Mouse (Mus musculus) stomach, embryonic 16.5 days (tissue): ENCODE data around the gene Dnajb11. TPM values are rescaled to one million over a fixed set of nuclear protein-coding genes. Genes with fewer than 3 reads are reported as not detected.

Source experiments
- ATAC-seq: fragments of 200-750 bp; cut with Nextera tagmentation; 2 replicates; pipeline ENCODE4 v1.8.0; 2017; ENCODE audit warnings: moderate number of reproducible peaks, moderate TSS enrichment; ENCODE audit not compliant: insufficient read depth, low FRiP score
- H3K27ac ChIP-seq: fragments of 300-500 bp; sonication (generic); 2 replicates; pipeline ENCODE4 v1.5.1; 2014; ENCODE audit warnings: low read length
- H3K27me3 ChIP-seq: fragments of 300-500 bp; sonication (generic); 2 replicates; pipeline ENCODE4 v1.6.1; 2014; ENCODE audit warnings: low read length, control low read depth, mixed read lengths; ENCODE audit not compliant: control insufficient read depth, insufficient read depth
- H3K36me3 ChIP-seq: fragments of 300-500 bp; sonication (generic); 2 replicates; pipeline ENCODE4 v1.6.1; 2014; ENCODE audit warnings: low read length; ENCODE audit not compliant: control insufficient read depth, insufficient read depth
- H3K4me1 ChIP-seq: fragments of 300-500 bp; sonication (generic); 2 replicates; pipeline ENCODE4 v1.6.1; 2014; ENCODE audit warnings: low read length, control low read depth, mixed read lengths; ENCODE audit not compliant: control insufficient read depth, insufficient read depth
- H3K4me2 ChIP-seq: fragments of 300-500 bp; sonication (generic); 2 replicates; pipeline ENCODE4 v1.6.1; 2014; ENCODE audit warnings: low read depth, low read length, mixed read lengths
- H3K4me3 ChIP-seq: fragments of 300-500 bp; sonication (generic); replicated peaks from 2 replicates; pipeline ENCODE4 v1.5.1; 2014; ENCODE audit warnings: mild to moderate bottlenecking, low read length
- H3K9ac ChIP-seq: fragments of 300-500 bp; sonication (generic); 2 replicates; pipeline ENCODE4 v1.6.1; 2014; ENCODE audit warnings: low read length
- H3K9me3 ChIP-seq: fragments of 300-500 bp; sonication (generic); replicated peaks from 2 replicates; pipeline ENCODE4 v1.6.1; 2016; ENCODE audit warnings: low read length, control low read depth; ENCODE audit not compliant: control insufficient read depth
- WGBS: fragments of 180-500 bp; shearing (Covaris S2); extraction: QIAGEN DNeasy Blood & Tissue Kit; methylation state at CpG from one replicate; pipeline ENCODE4 v1.1.7; 2014; 5-methylcytosine and 5-hydroxymethylcytosine counted together
- polyA plus RNA-seq: library from polyadenylated mRNA; unstranded; fragments of >200 nt; fragmentation: Nextera tagmentation; extraction: Ambion mirVana; gene quantifications from 2 replicates; pipeline ENCODE4 v1.2.1, GENCODE M21; 2015

Dnajb11 gene
- 99.9 and 109 TPM in 2 replicates for polyA plus RNA-seq

DNA sequence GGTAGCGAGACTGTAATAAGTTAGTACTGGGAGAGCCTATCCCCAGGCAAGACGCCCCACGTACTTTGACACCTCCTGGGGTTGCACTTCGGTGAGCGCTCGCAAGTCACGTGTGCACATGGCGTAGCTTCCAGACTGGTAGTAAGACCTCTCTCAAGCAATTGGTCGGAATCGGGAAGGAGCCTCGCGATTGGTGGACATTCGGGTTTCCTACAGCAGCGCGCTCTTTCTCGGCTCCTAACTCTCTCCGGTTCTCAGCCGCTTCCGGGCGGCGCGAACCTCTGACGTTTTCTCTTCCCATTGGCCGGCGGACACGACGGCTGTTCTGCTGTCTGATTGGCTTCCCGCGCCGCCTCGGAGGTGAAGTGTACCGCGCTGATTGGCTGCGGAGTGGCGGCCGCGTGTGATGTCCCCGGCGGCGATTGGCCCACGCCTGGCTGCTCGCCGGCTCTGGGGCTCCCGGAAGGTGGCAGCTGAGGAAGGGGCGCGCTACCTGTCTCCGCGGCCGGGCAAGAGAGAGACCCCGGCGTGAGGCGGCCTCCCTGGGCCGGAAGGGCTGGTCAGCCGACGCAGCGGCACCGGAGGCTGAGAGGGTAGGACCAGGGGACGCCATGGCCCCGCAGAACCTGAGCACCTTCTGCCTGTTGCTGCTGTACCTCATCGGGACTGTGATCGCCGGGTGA lies at the start of gene Dnajb11, which contains the start of gene Tbccd1:
TSS of gene Dnajb11 (plus strand) at position 415 of the 683 bp plus-strand sequence.
TSS of gene Tbccd1 (minus strand) at position 239 of the 683 bp plus-strand sequence.
- WGBS: under 1% methylated on average over 62 of the region's 62 CpGs
- H3K4me2 ChIP-seq: peak within 1 kb of the TSS; percentile 88
- peak; percentile 99 for ATAC-seq

DNA sequence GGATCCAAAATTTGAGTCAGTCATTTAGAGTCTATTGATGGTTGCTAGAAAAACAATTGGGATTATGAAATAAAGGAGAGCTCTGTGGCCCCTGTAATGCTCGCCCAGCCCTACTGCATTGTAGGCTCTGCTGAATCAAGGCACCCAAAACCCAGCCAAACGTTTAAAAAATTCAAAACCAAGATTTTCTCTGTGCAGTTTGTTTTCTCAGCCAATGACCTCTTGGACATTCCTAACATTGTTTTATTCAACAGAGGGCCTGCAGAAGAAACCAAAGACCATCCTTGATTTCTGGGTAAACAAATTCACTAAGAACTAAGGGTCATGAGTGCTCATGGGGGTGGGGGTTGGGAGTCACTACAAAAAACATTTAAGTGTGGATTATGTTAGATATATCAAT lies 46.2 kb upstream of the Dnajb11 start, which contains the start of gene Crygs:
TSS of gene Crygs (minus strand) at position 101 of the 400 bp plus-strand sequence.
- H3K4me2 ChIP-seq: no peak within 1 kb of the TSS
- H3K36me3 ChIP-seq: no peaks in the 10 kb centered on the region
- H3K4me1 ChIP-seq: no peaks in the 10 kb centered on the region
- no peak within 1 kb of the TSS for H3K27ac ChIP-seq
- H3K27me3 ChIP-seq: no peaks in the 10 kb centered on the region
- no peaks in the 10 kb centered on the region for H3K9me3 ChIP-seq
- H3K4me3 ChIP-seq: no peak within 1 kb of the TSS
- 42% methylated on average over 2 of the region's 2 CpGs for WGBS
- H3K9ac ChIP-seq: no peak within 1 kb of the TSS
- no peak for ATAC-seq

More for the DNA sequence above, at the start of gene Dnajb11, which contains the start of gene Tbccd1:
- Histone ChIP-seq H3K4me1 (peaks cover 10% of the 10 kb centered on the region), H3K9me3 (no peaks in the 10 kb centered on the region), H3K36me3 (no peaks in the 10 kb centered on the region), H3K4me3 (peak within 1 kb of the TSS; percentile 97), H3K9ac (peak within 1 kb of the TSS; percentile 94), H3K27ac (peak within 1 kb of the TSS; percentile 86), H3K27me3 (no peaks in the 10 kb centered on the region)

- ATAC-seq: no peak
- WGBS: 48% methylated on average over 8 of the region's 8 CpGs
- Histone ChIP-seq H3K36me3 (0 out of 2 replicates have a peak, but pooled peaks cover 3% of the 10 kb centered on the region), H3K27me3 (no peaks in the 10 kb centered on the region), H3K4me3 (no peak overlapping the region), H3K9ac (no peak overlapping the region), H3K27ac (no peak overlapping the region), H3K4me1 (no peaks in the 10 kb centered on the region), H3K9me3 (no peaks in the 10 kb centered on the region), H3K4me2 (no peak overlapping the region)
Observed at GRCm38 (mm10) chr16:22820731-22821130, 36.9 kb upstream of the Dnajb11 start.

DNA sequence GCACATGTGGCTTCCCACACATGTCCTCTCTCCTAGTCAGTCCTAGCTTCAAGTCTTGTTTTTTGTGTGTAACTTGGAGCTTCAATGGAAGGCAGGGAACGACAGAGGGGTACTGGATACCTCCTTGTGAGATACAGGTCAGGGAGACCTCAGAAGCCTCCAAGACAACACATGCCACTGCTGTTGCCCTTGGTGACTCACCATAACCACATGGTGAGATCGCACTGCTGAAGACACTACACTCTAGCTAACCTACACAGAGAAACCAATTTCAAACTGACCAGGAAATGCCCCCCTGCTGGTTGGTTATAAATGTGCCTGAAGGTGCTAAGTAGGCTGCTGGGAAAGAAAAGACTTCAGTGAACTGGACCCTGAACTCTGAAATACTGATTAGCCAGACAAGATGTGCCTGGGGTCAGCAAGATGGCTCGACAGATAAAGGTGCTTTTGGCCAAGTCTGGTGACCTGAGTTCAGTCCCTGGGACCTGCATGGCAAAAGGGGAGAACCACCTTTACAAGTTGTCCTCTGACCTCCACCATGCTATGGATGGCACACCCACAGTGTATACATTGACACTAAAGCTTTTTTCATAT lies 24.6 kb upstream of the Dnajb11 start:
- Histone ChIP-seq H3K9me3 (no peaks in the 10 kb centered on the region), H3K9ac (no peak overlapping the region), H3K27me3 (no peaks in the 10 kb centered on the region), H3K4me1 (no peaks in the 10 kb centered on the region), H3K36me3 (peaks cover 11% of the 10 kb centered on the region; the same call in 1 of the 2 replicates), H3K27ac (no peak overlapping the region), H3K4me3 (no peak overlapping the region), H3K4me2 (no peak overlapping the region)
- ATAC-seq: no peak
- 92% methylated on average over 3 of the region's 3 CpGs for WGBS

- 0 out of 2 replicates have a peak, but pooled peaks cover 5% of the 10 kb centered on the region for H3K36me3 ChIP-seq
- no peaks in the 10 kb centered on the region for H3K9me3 ChIP-seq
- no peak overlapping the region for H3K9ac ChIP-seq
- no peaks in the 10 kb centered on the region for H3K27me3 ChIP-seq
- H3K4me1 ChIP-seq: 0 out of 2 replicates have a peak, but pooled peaks cover 6% of the 10 kb centered on the region
- H3K4me3 ChIP-seq: no peak overlapping the region
- WGBS: 87% methylated on average over 3 of the region's 3 CpGs
- no peak overlapping the region for H3K4me2 ChIP-seq
- no peak overlapping the region for H3K27ac ChIP-seq
- ATAC-seq: no peak
Observed at GRCm38 (mm10) chr16:22839146-22839857, 18.3 kb upstream of the Dnajb11 start.

DNA sequence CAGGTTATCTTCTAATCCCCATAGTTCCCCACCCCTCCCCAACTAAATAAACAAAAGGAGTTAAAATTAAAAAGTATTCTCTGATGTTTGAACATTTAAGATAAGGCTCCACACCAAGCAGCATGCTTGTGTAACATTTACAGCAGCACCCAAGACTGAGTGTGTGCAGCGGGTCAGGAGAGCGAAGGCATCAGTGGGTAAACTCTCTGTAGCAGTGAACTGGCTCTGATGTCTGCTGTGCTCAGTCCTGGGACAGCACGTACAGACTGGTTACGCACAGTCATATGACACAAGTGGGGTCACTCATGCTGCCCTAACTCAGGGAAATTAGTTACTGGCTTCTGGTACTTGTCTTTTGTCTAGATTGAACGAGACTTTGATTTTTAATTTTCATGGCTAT lies 14.8 kb upstream of the Dnajb11 start:
- peak; percentile 81; the same call in 1 of the 2 replicates for ATAC-seq
- no peaks in the 10 kb centered on the region for H3K27me3 ChIP-seq
- 0 out of 2 replicates have a peak, but pooled peaks cover 2% of the 10 kb centered on the region for H3K36me3 ChIP-seq
- H3K27ac ChIP-seq: no peak overlapping the region
- peaks cover 17% of the 10 kb centered on the region; the same call in 1 of the 2 replicates for H3K4me1 ChIP-seq
- 74% methylated on average over 5 of the region's 5 CpGs for WGBS
- no peak overlapping the region for H3K4me2 ChIP-seq
- H3K9me3 ChIP-seq: no peaks in the 10 kb centered on the region
- H3K4me3 ChIP-seq: no peak overlapping the region
- H3K9ac ChIP-seq: no peak overlapping the region

- H3K4me2 ChIP-seq: peak overlapping the region; percentile 95
- peak overlapping the region; percentile 82 for H3K9ac ChIP-seq
- H3K36me3 ChIP-seq: no peaks in the 10 kb centered on the region
- H3K27ac ChIP-seq: peak overlapping the region; percentile 31
- peak overlapping the region; percentile 58 for H3K4me3 ChIP-seq
- WGBS: 6% methylated on average over 26 of the region's 26 CpGs
- no peaks in the 10 kb centered on the region for H3K9me3 ChIP-seq
- ATAC-seq: peak; percentile 87
- peaks cover 17% of the 10 kb centered on the region; the same call in 1 of the 2 replicates for H3K4me1 ChIP-seq
- H3K27me3 ChIP-seq: no peaks in the 10 kb centered on the region
Observed at GRCm38 (mm10) chr16:22844061-22844801, 13.4 kb upstream of the Dnajb11 start.

DNA sequence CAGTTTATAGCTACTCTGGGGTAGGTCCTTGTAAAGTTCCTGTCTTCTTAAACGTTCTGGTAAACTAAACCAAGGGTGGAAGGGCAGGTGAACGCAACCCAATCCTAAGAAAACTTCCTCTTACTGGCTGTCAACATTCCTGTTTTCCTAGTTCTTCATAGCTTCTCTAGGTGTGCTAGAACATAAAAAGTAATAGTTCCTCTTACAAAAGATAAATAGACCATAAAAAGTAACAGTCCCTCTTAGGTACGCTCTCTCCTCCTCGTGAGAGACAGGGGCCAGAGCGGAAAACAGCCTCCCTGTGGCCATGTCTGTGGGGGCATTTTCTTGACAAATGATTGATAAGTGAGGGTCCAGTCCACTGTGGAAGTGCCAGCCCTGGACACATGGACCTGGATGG lies 12.8 kb upstream of the Dnajb11 start:
- no peak for ATAC-seq
- Histone ChIP-seq H3K9ac (peak overlapping the region; percentile 82), H3K4me2 (peak overlapping the region; percentile 95), H3K27me3 (no peaks in the 10 kb centered on the region), H3K4me3 (peak overlapping the region; percentile 58), H3K4me1 (peaks cover 17% of the 10 kb centered on the region; the same call in 1 of the 2 replicates), H3K27ac (peak overlapping the region; percentile 31), H3K9me3 (no peaks in the 10 kb centered on the region), H3K36me3 (no peaks in the 10 kb centered on the region)
- 60% methylated on average over 5 of the region's 5 CpGs for WGBS
